Mouse (Mus musculus): Measurements from ENCODE around the gene Dscaml1. TPM values are rescaled to one million over a fixed set of nuclear protein-coding genes. Genes with fewer than 3 reads are reported as not detected.

The Dscaml1 gene
- polyA plus RNA-seq, 1 experiment from 2014 or later: 2.3 TPM

DNA sequence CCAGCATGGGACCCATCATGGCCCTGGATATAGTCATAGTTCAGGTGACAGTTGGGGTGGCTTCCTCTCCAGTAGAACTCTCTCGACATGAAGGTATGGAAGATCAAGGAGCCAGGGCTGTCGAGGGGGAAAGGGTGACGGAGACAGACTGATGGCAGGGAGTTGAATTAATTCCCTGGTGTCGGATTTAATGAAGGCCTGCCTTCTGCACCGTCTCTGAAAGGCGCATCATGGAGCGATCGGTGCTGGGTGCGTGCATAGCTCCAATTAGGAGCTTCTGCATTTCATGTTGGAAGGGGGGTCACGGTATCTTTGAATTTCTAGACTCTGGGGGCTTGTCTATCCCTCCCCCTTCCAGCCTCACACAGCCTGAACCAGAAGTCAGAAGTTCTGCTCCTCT is 41.8 kb downstream of the Dscaml1 start:
- H3K27ac ChIP-seq: no peak overlapping the region
- ATAC-seq (ENCODE audit: low FRiP score): no peak
- no peak overlapping the region for H3K4me2 ChIP-seq (replicated peaks)
- H3K4me1 ChIP-seq: peaks cover 10% of the 10 kb centered on the region
- no peaks in the 10 kb centered on the region for H3K36me3 ChIP-seq
- no peak overlapping the region for H3K9ac ChIP-seq
- WGBS: 76% methylated on average over 10 of the region's 10 CpGs
- H3K27me3 ChIP-seq: no peaks in the 10 kb centered on the region
- no peaks in the 10 kb centered on the region for H3K9me3 ChIP-seq (replicated peaks)
- no peak overlapping the region for H3K4me3 ChIP-seq

DNA sequence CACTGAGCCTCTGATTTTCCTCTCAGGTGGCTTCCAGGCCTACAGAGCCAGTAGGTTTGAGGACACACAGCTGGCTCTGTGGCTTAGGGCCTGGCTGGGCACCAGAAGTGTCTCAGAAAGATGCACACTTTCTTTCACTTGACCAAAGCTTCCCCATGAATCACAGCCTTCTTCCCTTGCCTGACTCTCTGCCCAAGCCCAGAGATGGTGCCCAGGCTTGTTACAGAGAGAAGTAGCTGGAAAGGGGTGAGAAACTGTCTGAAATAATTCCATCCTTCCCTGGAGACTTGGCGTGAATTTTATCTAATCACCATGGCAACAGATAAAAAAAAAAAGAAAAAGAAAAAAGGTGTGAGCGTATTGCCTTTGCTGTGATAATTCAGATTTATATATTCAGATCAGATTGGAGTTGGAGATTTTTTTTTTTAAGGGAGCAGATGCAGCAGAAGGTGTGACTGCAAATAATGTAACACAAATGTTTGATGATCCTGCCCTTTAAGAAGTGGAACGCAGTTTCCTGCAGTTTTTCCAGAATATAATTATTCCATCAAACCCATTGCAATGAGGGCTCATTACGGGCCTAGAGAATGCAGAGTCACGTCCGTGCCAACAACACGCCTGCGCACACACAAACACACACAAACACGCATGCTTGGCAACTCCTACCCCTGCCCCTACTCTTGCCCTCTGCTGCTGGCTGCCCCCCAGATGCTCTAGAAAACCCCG is 44.5 kb downstream of the Dscaml1 start:
- Histone ChIP-seq H3K36me3 (no peaks in the 10 kb centered on the region), H3K27me3 (no peaks in the 10 kb centered on the region), H3K4me2 (replicated peaks) (no peak overlapping the region), H3K9ac (no peak overlapping the region), H3K4me1 (peaks cover 12% of the 10 kb centered on the region), H3K4me3 (no peak overlapping the region), H3K27ac (no peak overlapping the region), H3K9me3 (replicated peaks) (no peaks in the 10 kb centered on the region)
- 83% methylated on average over 10 of the region's 10 CpGs for WGBS
- no peak for ATAC-seq (ENCODE audit: low FRiP score)

DNA sequence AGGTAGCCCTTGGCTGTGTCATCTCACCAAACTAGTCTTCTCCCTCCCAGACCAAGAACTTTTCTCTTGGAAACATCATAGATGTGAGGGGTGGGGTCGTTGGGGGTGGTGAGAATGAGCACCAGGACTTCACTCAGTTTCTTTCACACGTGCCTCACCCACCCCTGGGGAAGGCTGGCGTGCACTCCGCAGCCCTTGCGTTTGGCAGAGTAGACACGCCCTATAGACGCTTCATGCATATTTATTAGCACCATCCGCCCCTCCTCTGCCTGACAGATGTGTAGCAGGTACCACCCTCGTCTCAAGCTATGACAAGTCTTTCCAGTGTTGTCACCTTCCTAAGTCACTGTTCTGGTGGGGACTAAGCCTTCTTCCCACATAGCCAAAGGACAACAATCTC is 45.3 kb downstream of the Dscaml1 start:
- no peaks in the 10 kb centered on the region for H3K36me3 ChIP-seq
- H3K9ac ChIP-seq: no peak overlapping the region
- H3K27me3 ChIP-seq: no peaks in the 10 kb centered on the region
- H3K4me3 ChIP-seq: no peak overlapping the region
- 0 out of 2 replicates have a peak, but pooled peaks have one; percentile 19 for ATAC-seq (ENCODE audit: low FRiP score)
- peaks cover 12% of the 10 kb centered on the region for H3K4me1 ChIP-seq
- H3K27ac ChIP-seq: no peak overlapping the region
- H3K9me3 ChIP-seq (replicated peaks): no peaks in the 10 kb centered on the region
- H3K4me2 ChIP-seq (replicated peaks): no peak overlapping the region
- WGBS: 18% methylated on average over 9 of the region's 9 CpGs

DNA sequence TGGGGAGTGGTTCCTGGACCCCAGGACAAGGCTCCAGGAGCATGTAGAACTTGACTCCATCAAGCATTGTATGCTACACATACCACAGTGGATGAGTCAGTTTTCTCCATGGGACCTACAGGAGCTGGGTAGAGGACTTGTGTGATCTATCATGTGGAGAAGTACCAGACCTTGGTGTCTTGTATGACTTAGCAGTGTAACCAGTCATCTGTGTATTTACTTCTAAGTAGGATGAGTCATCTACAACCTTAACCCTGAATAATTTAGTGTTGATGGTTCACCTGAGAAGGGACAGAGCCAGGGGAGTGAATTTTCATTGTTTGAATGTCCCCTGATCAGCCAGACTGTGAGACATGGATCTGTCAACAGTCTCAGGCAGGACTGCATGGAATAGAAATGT is 48.4 kb downstream of the Dscaml1 start:
- H3K27ac ChIP-seq: no peak overlapping the region
- H3K4me3 ChIP-seq: no peak overlapping the region
- no peaks in the 10 kb centered on the region for H3K9me3 ChIP-seq (replicated peaks)
- no peaks in the 10 kb centered on the region for H3K36me3 ChIP-seq
- no peak overlapping the region for H3K9ac ChIP-seq
- no peaks in the 10 kb centered on the region for H3K27me3 ChIP-seq
- no peak overlapping the region for H3K4me2 ChIP-seq (replicated peaks)
- ATAC-seq (ENCODE audit: low FRiP score): no peak
- H3K4me1 ChIP-seq: peaks cover 12% of the 10 kb centered on the region

DNA sequence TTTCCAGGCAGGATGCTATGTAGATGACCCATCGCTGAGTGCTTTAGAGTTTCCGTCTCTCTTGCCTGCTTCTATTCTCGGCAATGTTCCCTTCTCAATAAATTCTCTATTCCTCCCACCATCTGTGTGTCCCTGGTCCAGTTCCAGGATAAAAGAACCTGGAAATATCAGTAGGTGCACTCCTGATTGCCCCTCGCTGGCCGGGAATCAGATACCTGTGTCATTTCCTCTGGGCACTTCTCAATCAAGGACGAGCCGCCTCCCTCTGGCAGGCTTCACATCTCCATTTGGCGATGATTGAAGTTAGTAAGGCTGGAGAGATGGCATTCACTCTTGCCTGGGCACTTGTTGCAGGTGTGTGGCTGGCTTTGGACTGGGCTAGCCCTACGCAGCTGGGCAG is 54.5 kb downstream of the Dscaml1 start:
- no peak for ATAC-seq (ENCODE audit: low FRiP score)
- 90% methylated on average over 9 of the region's 9 CpGs for WGBS
- Histone ChIP-seq H3K36me3 (no peaks in the 10 kb centered on the region), H3K4me1 (no peaks in the 10 kb centered on the region), H3K9me3 (replicated peaks) (no peaks in the 10 kb centered on the region), H3K27me3 (no peaks in the 10 kb centered on the region), H3K27ac (no peak overlapping the region), H3K4me2 (replicated peaks) (no peak overlapping the region), H3K4me3 (no peak overlapping the region), H3K9ac (no peak overlapping the region)

DNA sequence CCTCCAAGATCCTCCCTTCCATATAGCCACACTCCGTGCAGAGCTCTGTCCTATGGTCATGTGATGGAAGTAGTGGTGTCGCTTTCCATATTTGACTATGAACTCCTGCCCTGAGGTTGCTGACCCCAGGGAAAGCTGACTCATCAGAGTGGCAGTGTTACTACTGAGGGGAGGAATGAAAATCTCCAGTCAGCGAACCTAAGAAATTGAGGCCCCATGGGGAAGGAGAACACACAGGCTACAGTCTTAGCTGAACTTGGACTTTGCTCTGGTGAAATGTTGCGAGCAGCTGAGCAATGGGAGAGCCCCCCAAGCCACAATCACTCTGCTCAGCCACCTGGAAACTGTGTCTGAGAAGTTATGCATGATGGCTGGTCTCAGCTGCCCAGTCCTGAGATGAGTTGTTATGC is 60.2 kb downstream of the Dscaml1 start:
- Histone ChIP-seq H3K27ac (no peak overlapping the region), H3K27me3 (no peaks in the 10 kb centered on the region), H3K4me2 (replicated peaks) (no peak overlapping the region), H3K4me3 (no peak overlapping the region), H3K9ac (no peak overlapping the region), H3K36me3 (no peaks in the 10 kb centered on the region), H3K9me3 (replicated peaks) (no peaks in the 10 kb centered on the region), H3K4me1 (peaks cover 4% of the 10 kb centered on the region; the same call in 1 of the 2 replicates)
- ATAC-seq (ENCODE audit: low FRiP score): no peak
- WGBS: 74% methylated on average over 4 of the region's 4 CpGs

DNA sequence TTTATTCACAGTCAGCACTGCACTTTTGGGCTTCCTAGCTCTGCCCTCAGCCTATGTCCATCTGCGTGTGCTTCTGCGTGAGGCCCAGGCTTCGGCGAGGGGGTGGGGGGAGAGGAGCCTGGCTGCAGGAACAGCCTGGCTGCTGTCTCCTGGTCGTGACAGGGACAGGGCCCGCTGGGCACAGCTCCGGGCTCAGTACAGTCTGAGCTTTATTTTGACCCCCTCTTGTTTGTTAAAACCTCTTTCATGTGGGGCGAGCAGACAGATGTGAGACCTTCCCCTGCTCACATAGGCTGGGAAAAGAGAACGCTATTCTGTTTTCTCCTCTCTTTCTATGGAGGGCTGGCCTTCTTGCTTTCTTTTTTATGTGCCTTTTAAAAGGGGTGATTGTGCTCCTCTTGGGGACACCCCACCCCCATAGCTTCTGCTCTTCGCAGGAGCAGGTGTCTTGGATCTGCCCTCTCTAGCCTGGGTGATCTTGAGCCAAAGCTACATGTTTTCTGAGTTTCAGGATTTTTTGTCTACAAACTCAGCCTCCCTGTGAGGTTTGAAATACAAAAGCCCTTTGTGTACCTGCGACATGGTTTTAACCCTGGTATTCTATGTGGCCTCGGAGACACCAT is 60.9 kb downstream of the Dscaml1 start:
- no peaks in the 10 kb centered on the region for H3K9me3 ChIP-seq (replicated peaks)
- no peak for ATAC-seq (ENCODE audit: low FRiP score)
- H3K27me3 ChIP-seq: no peaks in the 10 kb centered on the region
- no peaks in the 10 kb centered on the region for H3K36me3 ChIP-seq
- no peak overlapping the region for H3K9ac ChIP-seq
- H3K27ac ChIP-seq: no peak overlapping the region
- peaks cover 4% of the 10 kb centered on the region; the same call in 1 of the 2 replicates for H3K4me1 ChIP-seq
- no peak overlapping the region for H3K4me3 ChIP-seq
- 74% methylated on average over 12 of the region's 12 CpGs for WGBS
- no peak overlapping the region for H3K4me2 ChIP-seq (replicated peaks)

DNA sequence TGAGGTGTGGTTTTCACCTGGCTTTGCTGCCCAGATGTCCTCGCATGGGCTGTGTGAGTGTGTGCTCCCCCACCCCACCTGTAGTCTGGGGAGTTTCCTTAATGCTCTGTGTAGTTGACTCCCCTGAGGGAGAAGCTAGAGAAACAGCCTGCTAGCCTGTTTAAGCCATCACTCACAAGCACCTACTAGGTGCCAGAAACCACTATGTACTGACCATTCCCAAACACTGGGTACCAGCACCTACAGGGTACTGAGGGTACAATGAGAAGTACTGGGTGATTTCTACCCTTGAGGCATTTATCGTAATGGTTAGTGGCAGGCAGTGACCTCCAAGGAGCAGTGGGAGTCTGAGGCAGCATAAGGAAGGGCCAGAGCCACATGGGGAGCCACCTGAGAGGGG is 64.5 kb downstream of the Dscaml1 start:
- Histone ChIP-seq H3K27ac (no peak overlapping the region), H3K36me3 (no peaks in the 10 kb centered on the region), H3K27me3 (no peaks in the 10 kb centered on the region), H3K9ac (no peak overlapping the region), H3K4me2 (replicated peaks) (no peak overlapping the region), H3K4me1 (peaks cover 4% of the 10 kb centered on the region; the same call in 1 of the 2 replicates), H3K4me3 (no peak overlapping the region), H3K9me3 (replicated peaks) (no peaks in the 10 kb centered on the region)
- WGBS: 93% methylated on average over 2 of the region's 2 CpGs
- ATAC-seq (ENCODE audit: low FRiP score): no peak

DNA sequence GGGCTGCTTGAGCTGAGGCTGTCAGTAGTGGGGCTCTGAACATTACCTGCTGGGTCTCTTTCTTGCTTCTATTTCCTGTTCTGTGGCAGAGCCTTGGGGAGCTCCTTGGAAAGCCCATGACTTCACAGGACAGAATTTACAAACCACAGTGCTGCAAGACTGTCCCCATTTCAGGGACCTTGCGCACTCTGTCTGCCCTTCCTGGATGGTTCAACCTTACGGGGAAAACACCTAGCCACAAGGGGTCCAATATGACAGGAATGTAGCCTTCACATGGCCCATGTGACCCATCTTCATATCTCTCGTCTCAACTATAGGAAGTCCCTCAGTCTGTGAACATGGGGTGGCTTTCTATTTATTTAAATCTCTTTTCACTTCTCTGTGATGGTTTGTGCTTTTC is 68.5 kb downstream of the Dscaml1 start:
- Histone ChIP-seq H3K9ac (no peak overlapping the region), H3K4me1 (0 out of 2 replicates have a peak, but pooled peaks cover 3% of the 10 kb centered on the region), H3K36me3 (no peaks in the 10 kb centered on the region), H3K27ac (no peak overlapping the region), H3K27me3 (0 out of 2 replicates have a peak, but pooled peaks cover 3% of the 10 kb centered on the region), H3K9me3 (replicated peaks) (no peaks in the 10 kb centered on the region), H3K4me2 (replicated peaks) (no peak overlapping the region), H3K4me3 (no peak overlapping the region)
- 90% methylated on average over 3 of the region's 3 CpGs for WGBS
- no peak for ATAC-seq (ENCODE audit: low FRiP score)

DNA sequence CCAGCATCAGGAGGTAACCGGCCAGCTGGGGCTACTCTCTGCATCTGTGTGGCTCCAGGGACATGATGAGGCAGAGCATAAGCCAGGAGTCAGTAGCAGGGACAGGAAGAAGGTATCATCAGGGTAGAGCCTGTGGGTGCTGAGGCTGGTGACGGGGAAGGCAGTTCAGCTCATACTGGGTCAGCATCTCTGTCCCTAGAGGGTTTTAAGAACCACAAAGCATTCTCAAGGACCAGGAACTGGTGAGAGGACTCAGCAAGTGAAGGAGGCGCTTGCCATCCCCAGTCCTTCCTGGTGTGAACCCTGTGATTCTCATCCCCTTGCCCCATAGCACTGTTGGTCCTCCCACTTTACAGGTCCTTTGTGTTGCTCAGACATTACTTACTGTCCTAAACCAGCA is 69.9 kb downstream of the Dscaml1 start:
- ATAC-seq (ENCODE audit: low FRiP score): no peak
- peaks cover 4% of the 10 kb centered on the region; the same call in 1 of the 2 replicates for H3K4me1 ChIP-seq
- no peak overlapping the region for H3K27ac ChIP-seq
- no peaks in the 10 kb centered on the region for H3K36me3 ChIP-seq
- H3K4me3 ChIP-seq: no peak overlapping the region
- H3K9me3 ChIP-seq (replicated peaks): no peaks in the 10 kb centered on the region
- WGBS: 93% methylated on average over 3 of the region's 3 CpGs
- H3K27me3 ChIP-seq: 0 out of 2 replicates have a peak, but pooled peaks cover 8% of the 10 kb centered on the region
- no peak overlapping the region for H3K4me2 ChIP-seq (replicated peaks)
- no peak overlapping the region for H3K9ac ChIP-seq

DNA sequence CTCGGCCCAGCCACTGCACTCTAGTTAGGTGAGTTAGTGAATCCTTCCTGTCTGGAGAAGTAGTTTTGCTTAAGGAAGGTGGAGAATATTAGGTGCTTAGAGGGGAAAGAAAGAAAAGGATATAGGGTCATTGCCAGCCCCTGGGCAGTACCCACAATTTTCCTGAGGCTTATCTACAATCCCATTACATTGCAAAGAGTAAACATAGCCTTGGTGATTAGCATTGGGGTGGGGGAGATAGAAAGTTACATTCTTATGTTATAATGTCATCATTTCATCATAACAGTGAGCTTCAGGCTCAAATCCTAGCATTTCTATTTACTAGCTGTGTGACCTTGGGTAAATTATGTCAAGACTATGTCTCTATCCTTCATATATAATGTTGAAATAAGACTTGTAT is 70.5 kb downstream of the Dscaml1 start:
- H3K9ac ChIP-seq: no peak overlapping the region
- H3K4me1 ChIP-seq: peaks cover 10% of the 10 kb centered on the region
- H3K27me3 ChIP-seq: 0 out of 2 replicates have a peak, but pooled peaks cover 8% of the 10 kb centered on the region
- WGBS: 86% methylated on average over 1 of the region's 1 CpGs
- H3K9me3 ChIP-seq (replicated peaks): no peaks in the 10 kb centered on the region
- no peaks in the 10 kb centered on the region for H3K36me3 ChIP-seq
- H3K4me2 ChIP-seq (replicated peaks): no peak overlapping the region
- H3K27ac ChIP-seq: no peak overlapping the region
- no peak for ATAC-seq (ENCODE audit: low FRiP score)
- no peak overlapping the region for H3K4me3 ChIP-seq

DNA sequence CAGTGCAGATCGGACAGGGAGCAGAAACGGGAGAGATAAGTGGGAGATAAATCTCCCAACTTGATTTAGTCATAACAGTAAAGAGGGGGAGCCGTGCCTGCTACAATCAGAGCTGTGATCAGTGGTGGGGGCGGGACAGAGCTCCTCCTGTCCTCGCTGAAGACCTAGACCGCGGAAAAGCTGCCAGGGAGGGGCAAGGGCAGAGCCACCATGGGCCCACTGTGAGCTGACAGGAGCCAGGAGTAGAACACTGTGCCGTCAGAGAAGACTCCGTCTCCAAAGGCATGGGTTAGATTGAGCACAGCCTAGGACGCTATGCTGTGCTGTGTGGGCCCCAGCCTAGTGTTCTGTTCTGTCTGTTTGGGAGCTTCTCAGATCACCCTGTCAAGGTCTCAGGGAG is 72.8 kb downstream of the Dscaml1 start:
- Histone ChIP-seq H3K27me3 (0 out of 2 replicates have a peak, but pooled peaks cover 8% of the 10 kb centered on the region), H3K4me2 (replicated peaks) (no peak overlapping the region), H3K4me3 (no peak overlapping the region), H3K27ac (no peak overlapping the region), H3K36me3 (no peaks in the 10 kb centered on the region), H3K9ac (peak overlapping the region; percentile 9; the same call in 1 of the 2 replicates), H3K9me3 (replicated peaks) (no peaks in the 10 kb centered on the region), H3K4me1 (peaks cover 18% of the 10 kb centered on the region)
- WGBS: 59% methylated on average over 10 of the region's 10 CpGs
- ATAC-seq (ENCODE audit: low FRiP score): no peak

All from hindbrain, embryonic 12.5 days (tissue).